Mouse (Mus musculus) neural tube, embryonic 11.5 days (tissue): Measurements from ENCODE around the gene Hapln2. TPM values are rescaled to one million over a fixed set of nuclear protein-coding genes. Genes with fewer than 3 reads are reported as not detected.

ENCODE experiments used
- ATAC-seq: fragments of 200-750 bp; cut with Nextera tagmentation; 2 replicates; pipeline ENCODE4 v1.8.0; 2017; ENCODE audit warnings: moderate number of reproducible peaks, mild to moderate bottlenecking, moderate TSS enrichment, moderate library complexity; ENCODE audit not compliant: insufficient read depth, low FRiP score, low TSS enrichment
- DNase-seq: peaks from one replicate; pipeline ENCODE4 v3.0.0-alpha.2; 2015; ENCODE audit warnings: low spot score
- H3K27ac ChIP-seq: fragments of 300-500 bp; sonication (generic); 2 replicates; pipeline ENCODE4 v1.5.1; 2014; ENCODE audit warnings: low read depth, mild to moderate bottlenecking, low read length
- H3K27me3 ChIP-seq: fragments of 300-500 bp; sonication (generic); 2 replicates; pipeline ENCODE4 v1.6.1; 2014; ENCODE audit warnings: mild to moderate bottlenecking, low read length, mixed read lengths; ENCODE audit not compliant: control insufficient read depth, insufficient read depth
- H3K36me3 ChIP-seq: fragments of 300-500 bp; sonication (generic); 2 replicates; pipeline ENCODE4 v1.6.1; 2014; ENCODE audit warnings: mild to moderate bottlenecking, low read length, moderate library complexity, mixed read lengths; ENCODE audit not compliant: control insufficient read depth, insufficient read depth
- H3K4me1 ChIP-seq: fragments of 300-500 bp; sonication (generic); 2 replicates; pipeline ENCODE4 v1.6.1; 2014; ENCODE audit warnings: low read length, mixed read lengths; ENCODE audit not compliant: control insufficient read depth, insufficient read depth
- H3K4me2 ChIP-seq: fragments of 300-500 bp; sonication (generic); 2 replicates; pipeline ENCODE4 v1.6.1; 2014; ENCODE audit warnings: low read depth, mild to moderate bottlenecking, moderate library complexity
- H3K4me3 ChIP-seq: fragments of 300-500 bp; sonication (generic); 2 replicates; pipeline ENCODE4 v1.5.1; 2014; ENCODE audit warnings: low read depth, low read length
- H3K9ac ChIP-seq: fragments of 300-500 bp; sonication (generic); 2 replicates; pipeline ENCODE4 v1.6.1; 2014; ENCODE audit warnings: mild to moderate bottlenecking, low read length
- H3K9me3 ChIP-seq: fragments of 300-500 bp; sonication (generic); 2 replicates; pipeline ENCODE4 v1.6.1; 2016; ENCODE audit warnings: low read length; ENCODE audit not compliant: control insufficient read depth
- WGBS: fragments of 180-500 bp; shearing (Covaris S2); extraction: QIAGEN DNeasy Blood & Tissue Kit; methylation state at CpG from one replicate; pipeline ENCODE4 v1.1.7; 2014; 5-methylcytosine and 5-hydroxymethylcytosine counted together
- polyA plus RNA-seq: library from polyadenylated mRNA; unstranded; fragments of >200 nt; fragmentation: Nextera tagmentation; extraction: Ambion mirVana; gene quantifications from 2 replicates; pipeline ENCODE4 v1.2.1, GENCODE M21; 2014

The Hapln2 gene
- polyA plus RNA-seq, 1 experiment from 2014 or later, result not detected

DNA sequence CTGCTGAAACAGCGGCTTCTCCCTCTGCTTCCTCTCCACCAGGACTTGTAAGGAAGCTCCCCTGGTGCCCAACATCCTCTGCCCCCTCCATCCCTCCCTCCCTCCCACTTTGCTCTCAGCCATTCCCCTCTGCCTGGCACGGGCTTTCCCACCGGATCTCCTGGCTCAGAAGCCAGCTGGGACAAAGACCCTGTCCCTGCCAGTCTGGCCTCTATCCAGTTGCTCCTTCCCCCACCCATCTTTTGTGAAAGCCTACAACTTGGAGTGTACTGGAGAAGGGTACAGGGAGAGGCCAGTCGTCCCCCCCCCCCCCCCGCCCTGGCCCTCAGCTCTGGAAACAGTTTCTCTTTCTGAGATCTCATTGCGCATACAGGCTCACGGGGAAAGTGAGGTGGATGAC lies 28.6 kb downstream of the Hapln2 start:
- Histone ChIP-seq H3K4me1 (peaks cover 11% of the 10 kb centered on the region), H3K27me3 (peaks cover 97% of the 10 kb centered on the region), H3K9ac (no peak overlapping the region), H3K9me3 (no peaks in the 10 kb centered on the region), H3K27ac (no peak overlapping the region), H3K4me2 (no peak overlapping the region), H3K4me3 (no peak overlapping the region), H3K36me3 (no peaks in the 10 kb centered on the region)
- 6% methylated on average over 7 of the region's 7 CpGs for WGBS
- no peak for DNase-seq
- ATAC-seq, result no peak

DNA sequence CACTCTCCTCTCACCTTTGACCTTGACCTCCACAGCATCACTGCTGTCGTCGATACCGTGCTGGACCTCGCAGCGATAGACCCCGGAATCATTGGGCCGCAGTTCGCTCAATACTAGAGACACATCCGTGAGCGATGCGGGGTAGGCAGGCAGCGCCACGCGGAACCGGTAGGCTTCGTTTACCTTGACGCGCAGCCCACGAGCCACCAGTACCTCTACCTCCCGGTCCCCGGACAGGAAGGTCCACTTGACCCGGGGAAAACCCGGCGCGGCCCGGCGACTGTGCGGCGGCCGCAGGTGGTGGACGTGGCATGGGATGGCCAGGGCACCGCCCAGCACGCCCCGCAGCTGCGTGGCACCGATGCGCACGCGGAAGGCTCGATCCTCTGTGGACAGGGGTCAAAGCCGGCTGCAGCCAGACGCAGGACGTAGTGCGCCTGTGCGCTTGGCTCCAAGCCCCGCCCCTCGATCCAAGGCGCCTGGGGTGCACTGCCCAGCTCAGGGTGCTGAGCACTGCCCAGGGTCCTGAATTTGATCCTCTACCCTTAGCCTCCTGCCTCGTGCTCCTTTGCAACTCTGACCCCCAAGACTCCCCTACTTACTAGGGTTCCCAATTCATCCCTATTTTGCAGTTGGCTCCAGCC lies 30.3 kb downstream of the Hapln2 start:
- no peak for DNase-seq
- Histone ChIP-seq H3K36me3 (no peaks in the 10 kb centered on the region), H3K9me3 (no peaks in the 10 kb centered on the region), H3K4me2 (peak overlapping the region; percentile 64), H3K4me3 (peak overlapping the region; percentile 29), H3K9ac (peak overlapping the region; percentile 22; the same call in 1 of the 2 replicates), H3K4me1 (peaks cover 11% of the 10 kb centered on the region), H3K27me3 (peaks cover 87% of the 10 kb centered on the region), H3K27ac (no peak overlapping the region)
- ATAC-seq, result no peak
- under 1% methylated on average over 48 of the region's 49 CpGs for WGBS

DNA sequence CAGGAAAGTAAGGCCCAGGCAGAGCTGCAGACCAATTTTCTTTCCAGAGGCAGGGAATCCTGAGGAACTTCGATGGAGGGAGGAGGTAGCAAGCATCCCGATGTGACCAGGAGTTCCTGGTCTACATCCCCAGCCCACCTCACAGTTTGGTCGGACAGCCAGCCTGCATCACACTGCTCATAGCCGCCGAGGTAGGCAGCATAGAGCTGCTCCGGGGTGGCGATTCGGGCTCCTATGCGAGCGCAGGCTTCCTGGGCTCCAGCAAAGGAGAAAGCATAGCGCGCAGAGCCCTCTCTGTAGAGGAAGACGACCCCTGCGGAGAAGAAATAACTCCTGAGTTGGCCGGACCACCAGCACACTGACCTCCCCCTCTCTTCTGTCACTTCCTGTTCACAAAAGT lies 31.0 kb downstream of the Hapln2 start:
- Histone ChIP-seq H3K4me2 (peak overlapping the region; percentile 64), H3K36me3 (no peaks in the 10 kb centered on the region), H3K9ac (no peak overlapping the region), H3K27ac (no peak overlapping the region), H3K4me3 (no peak overlapping the region), H3K27me3 (peaks cover 80% of the 10 kb centered on the region), H3K4me1 (peaks cover 11% of the 10 kb centered on the region), H3K9me3 (no peaks in the 10 kb centered on the region)
- DNase-seq (no peak), ATAC-seq (no peak)
- WGBS, result under 1% methylated on average over 15 of the region's 15 CpGs

DNA sequence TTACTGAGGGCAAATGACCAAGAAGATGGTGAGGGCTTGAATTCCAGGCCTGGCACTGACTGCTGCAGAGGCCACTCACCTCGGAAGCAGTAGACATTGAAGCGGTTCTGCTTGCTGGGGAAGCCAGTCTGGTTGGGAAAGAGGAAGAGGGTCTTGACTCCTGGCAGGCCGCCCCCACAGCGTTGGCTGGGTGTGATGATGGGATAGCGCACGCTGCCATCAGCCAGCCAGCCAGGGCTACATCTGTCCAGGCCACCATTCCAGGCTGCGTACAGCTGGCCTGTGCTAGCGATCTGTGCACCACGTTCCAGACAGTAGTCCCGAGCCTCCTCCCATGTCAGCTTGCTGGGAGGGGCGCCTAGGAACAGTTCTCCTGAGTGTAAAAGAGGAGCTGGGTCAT lies 32.1 kb downstream of the Hapln2 start:
- H3K4me1 ChIP-seq, result peaks cover 11% of the 10 kb centered on the region

DNA sequence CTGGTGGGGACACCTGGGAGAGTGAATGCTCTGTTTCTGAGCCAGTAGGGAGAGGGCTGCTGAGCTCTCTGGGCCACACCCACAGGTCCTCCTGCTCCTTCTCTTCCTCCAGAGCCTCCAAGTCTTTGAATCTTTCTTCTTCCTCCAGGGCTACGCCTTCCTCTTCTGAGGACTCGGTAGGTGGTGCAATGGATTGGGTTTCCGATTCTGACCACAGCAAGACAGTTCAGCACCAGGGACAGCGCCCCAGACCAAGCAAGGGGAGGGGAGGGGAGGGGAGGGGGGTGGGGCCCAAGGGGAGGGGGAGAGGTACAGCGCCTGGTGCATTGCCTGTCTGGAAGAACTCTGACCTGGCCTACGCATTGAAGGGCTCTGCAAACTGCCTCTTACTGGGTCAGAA lies 33.9 kb downstream of the Hapln2 start:
- Histone ChIP-seq H3K27ac (no peak overlapping the region), H3K36me3 (no peaks in the 10 kb centered on the region), H3K9ac (no peak overlapping the region), H3K4me2 (no peak overlapping the region), H3K27me3 (peaks cover 58% of the 10 kb centered on the region), H3K4me3 (no peak overlapping the region), H3K4me1 (peaks cover 5% of the 10 kb centered on the region), H3K9me3 (no peaks in the 10 kb centered on the region)
- WGBS, result 1% methylated on average over 5 of the region's 6 CpGs
- ATAC-seq (no peak), DNase-seq (peak; percentile 66)

More for the DNA sequence above, 32.1 kb downstream of the Hapln2 start:
- DNase-seq, result no peak
- H3K9ac ChIP-seq, result no peak overlapping the region
- no peak overlapping the region for H3K4me2 ChIP-seq
- 34% methylated on average over 11 of the region's 11 CpGs for WGBS
- H3K27me3 ChIP-seq, result peaks cover 73% of the 10 kb centered on the region
- H3K27ac ChIP-seq, result no peak overlapping the region
- H3K9me3 ChIP-seq, result no peaks in the 10 kb centered on the region
- no peak for ATAC-seq
- H3K36me3 ChIP-seq, result no peaks in the 10 kb centered on the region
- no peak overlapping the region for H3K4me3 ChIP-seq

DNA sequence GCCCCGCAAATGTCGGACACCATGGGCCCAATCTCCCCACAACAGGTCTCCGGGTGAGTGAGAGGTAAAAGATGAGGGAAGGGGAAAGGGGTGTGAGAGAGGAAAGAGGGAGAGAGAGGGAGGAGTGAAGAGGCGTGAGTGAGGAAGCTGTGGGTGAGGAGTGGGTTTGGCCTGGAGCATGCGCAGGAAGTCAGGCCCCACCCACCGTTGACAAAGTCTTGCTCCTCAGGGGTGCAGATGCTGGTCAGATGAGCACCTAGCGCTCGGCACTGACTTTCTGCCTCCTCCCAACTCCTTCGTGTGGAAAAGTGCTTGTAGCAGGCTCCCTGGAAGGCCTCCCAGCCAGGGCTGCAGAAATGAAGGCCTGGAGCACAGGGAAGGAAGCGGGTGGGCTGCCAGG lies 37.4 kb downstream of the Hapln2 start:
- H3K4me3 ChIP-seq, result no peak overlapping the region
- peaks cover 22% of the 10 kb centered on the region for H3K4me1 ChIP-seq
- H3K27ac ChIP-seq, result no peak overlapping the region
- H3K4me2 ChIP-seq, result no peak overlapping the region
- peaks cover 23% of the 10 kb centered on the region for H3K27me3 ChIP-seq
- no peak overlapping the region for H3K9ac ChIP-seq
- ATAC-seq (no peak), DNase-seq (no peak)
- H3K36me3 ChIP-seq, result no peaks in the 10 kb centered on the region
- no peaks in the 10 kb centered on the region for H3K9me3 ChIP-seq
- WGBS, result 28% methylated on average over 10 of the region's 10 CpGs

DNA sequence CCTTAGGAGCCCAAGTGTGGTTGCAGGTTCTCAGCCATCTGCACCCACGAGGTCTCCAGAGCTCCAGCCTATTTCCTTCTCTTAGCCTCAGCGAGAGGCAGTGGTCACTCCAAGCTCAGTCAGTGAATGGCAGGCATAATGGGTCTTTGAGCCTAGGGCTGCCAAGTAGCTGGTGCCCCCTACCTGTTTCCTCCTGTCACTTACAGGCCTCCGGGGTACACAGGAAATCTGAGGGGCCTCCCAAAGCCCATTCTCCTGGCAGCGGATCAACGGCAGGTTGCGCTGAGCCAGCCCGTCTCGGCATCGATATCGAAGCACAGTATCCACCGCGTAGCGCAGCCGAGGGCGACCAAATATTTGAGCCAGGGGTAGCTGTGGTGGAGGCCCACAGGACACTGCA lies 39.3 kb downstream of the Hapln2 start:
- Histone ChIP-seq H3K4me2 (peak overlapping the region; percentile 73), H3K4me1 (peaks cover 38% of the 10 kb centered on the region), H3K4me3 (peak overlapping the region; percentile 20), H3K27me3 (0 out of 2 replicates have a peak, but pooled peaks cover 10% of the 10 kb centered on the region), H3K36me3 (no peaks in the 10 kb centered on the region), H3K9ac (peak overlapping the region; percentile 24), H3K27ac (no peak overlapping the region), H3K9me3 (no peaks in the 10 kb centered on the region)
- ATAC-seq (no peak), DNase-seq (no peak)
- WGBS, result 11% methylated on average over 15 of the region's 15 CpGs

DNA sequence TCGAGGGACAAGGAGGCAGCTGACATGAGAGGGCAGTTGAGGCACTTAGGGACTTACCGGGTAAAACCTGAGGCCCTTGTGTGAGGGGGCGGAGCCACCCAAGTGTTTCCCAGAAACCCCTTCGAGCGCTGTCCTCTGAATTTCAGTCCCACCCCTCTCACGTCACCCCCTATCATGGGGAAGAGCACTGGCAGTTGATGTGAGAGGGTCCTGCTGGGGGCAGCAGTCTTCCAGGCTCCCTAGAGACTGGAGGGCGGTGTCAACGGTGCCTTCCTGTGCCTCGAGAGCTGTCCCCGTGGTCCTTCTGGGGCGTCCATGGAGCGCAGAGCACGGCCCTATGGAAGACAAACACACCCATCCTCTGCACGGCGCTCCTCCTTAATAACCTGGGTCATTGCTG lies 39.8 kb downstream of the Hapln2 start:
- Histone ChIP-seq H3K27ac (peak overlapping the region; percentile 15; the same call in 1 of the 2 replicates), H3K9ac (peak overlapping the region; percentile 24), H3K27me3 (0 out of 2 replicates have a peak, but pooled peaks cover 8% of the 10 kb centered on the region), H3K9me3 (no peaks in the 10 kb centered on the region), H3K4me2 (peak overlapping the region; percentile 73), H3K36me3 (no peaks in the 10 kb centered on the region), H3K4me1 (peaks cover 42% of the 10 kb centered on the region), H3K4me3 (peak overlapping the region; percentile 20)
- under 1% methylated on average over 15 of the region's 15 CpGs for WGBS
- DNase-seq (peak; percentile 85), ATAC-seq (peak; percentile 52)

DNA sequence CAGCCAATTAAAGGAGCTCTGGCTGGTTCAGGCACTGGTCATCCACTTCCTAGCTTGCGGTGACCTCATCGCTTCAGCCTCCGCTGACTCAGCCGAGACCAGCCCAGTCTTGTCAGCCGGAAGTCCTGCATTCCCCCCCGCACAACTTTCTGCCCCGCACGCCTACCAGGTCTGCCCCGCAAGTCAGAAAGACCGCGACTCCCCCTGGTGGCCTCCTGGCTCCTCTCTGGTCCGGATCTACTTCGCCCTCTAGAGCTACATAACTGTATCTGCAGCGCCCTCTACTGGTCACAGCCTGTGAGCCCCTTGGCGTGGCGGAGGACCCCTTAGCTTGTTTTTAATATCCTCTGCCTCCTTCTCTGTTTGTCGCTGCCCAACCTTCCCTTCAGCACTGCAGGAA lies 40.5 kb downstream of the Hapln2 start:
- Histone ChIP-seq H3K4me2 (peak overlapping the region; percentile 73), H3K4me1 (peaks cover 50% of the 10 kb centered on the region), H3K4me3 (peak overlapping the region; percentile 20; the same call in 1 of the 2 replicates), H3K27ac (peak overlapping the region; percentile 15; the same call in 1 of the 2 replicates), H3K9me3 (no peaks in the 10 kb centered on the region), H3K36me3 (no peaks in the 10 kb centered on the region), H3K27me3 (0 out of 2 replicates have a peak, but pooled peaks cover 8% of the 10 kb centered on the region), H3K9ac (peak overlapping the region; percentile 24)
- WGBS, result 0% methylated on average over 17 of the region's 17 CpGs
- DNase-seq, result peak; percentile 100
- ATAC-seq, result peak; percentile 65
